Mouse (Mus musculus) cerebellum, adult 11-12 months (tissue): ENCODE data around the gene 9830107B12Rik.
A peak's percentile ranks its signal among the peaks of the same experiment; 100 is the strongest.
"Not testable (repeated sequence)": the region's sequence is repeated elsewhere in the genome, so short reads cannot be mapped to it uniquely, and the experiment has no call there.

Source experiments
- DNase-seq: peaks from one replicate; pipeline ENCODE4 v3.0.0; 2022

The 9830107B12Rik gene

DNA sequence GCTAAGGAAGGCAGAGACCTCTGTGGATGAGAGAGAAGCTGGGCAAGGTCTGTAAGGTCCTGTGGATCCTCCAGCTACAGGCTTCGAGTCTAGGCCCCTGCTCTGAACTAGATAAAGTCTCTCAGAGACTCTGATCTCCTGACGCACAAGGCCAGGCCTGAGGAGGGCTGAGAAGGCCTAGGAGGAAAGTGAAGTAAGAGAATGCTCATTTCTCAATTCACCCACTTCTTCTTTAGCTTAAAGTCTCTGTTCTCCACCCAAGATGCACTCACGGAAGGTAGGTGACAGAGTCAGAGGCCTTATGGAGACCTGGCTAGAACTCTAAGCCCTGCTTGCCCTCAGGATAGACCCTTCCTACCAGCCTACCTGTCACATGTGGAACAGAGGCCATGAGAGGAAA, at the start of gene 9830107B12Rik:
Gene 9830107B12Rik (minus strand): TSS at position 149 of the 400 bp plus-strand sequence.
- no peak for DNase-seq

- no peak for DNase-seq
Observed at GRCm38 (mm10) chr17:48192366-48192765, 46.3 kb upstream of the 9830107B12Rik start.

- no peak for DNase-seq
Observed at GRCm38 (mm10) chr17:48185252-48185651, 39.2 kb upstream of the 9830107B12Rik start.

GRCm38 (mm10) chr17:48167103-48167502, 21.0 kb upstream of the 9830107B12Rik start, which contains the start of gene A530064D06Rik:
TSS of gene A530064D06Rik (minus strand) at chr17:48167275.
- not testable (repeated sequence) for DNase-seq

DNA sequence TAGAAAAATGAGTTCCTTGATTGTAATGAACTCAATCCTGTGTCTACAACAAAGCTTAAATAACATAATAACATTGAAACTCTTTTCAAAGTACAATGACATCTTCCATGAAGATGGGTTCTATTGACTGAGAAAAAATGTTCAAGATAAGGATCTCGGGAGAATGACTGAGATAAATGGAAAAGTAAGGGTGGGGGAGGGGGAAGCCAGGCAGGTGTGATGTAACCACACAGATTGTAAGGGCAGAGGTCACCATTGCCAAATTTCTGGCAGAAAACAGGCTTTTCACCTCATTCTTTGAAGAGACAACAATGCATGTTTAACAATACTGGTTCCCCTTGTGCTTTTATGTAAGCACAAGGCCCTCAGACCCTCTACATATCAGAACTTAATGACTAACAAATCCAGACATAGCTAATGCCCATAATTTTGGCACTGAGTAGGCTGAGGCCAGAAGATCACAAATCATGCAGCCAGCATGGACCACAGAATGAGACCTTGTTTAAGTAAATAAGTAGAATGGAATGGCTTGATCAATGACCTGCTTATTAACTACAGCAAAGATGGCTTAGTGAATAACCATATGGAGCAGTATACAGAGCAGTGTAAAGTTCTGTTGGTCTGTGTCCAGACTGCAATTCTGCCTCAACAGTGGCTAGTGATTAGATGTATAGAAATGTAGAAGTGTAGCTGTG, 11.5 kb upstream of the 9830107B12Rik start:
- no peak for DNase-seq

DNA sequence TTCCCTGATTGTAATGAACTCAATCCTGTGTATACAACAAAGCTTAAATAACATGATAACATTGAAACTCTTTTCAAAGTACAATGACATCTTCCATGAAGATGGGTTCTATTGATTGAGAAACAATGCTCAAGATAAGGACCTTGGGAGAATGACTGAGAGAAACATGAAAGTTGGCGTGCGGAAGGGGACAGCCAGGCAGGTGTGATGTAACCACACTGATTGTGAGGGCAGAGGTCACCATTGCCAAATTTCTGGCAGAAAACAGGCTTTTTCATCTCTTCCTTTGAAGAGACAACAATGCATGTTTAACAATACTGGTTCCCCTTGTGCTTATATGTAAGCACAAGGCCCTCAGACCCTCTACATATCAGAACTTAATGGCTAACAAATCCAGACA, 13.3 kb downstream of the 9830107B12Rik start:
- DNase-seq = no peak

GRCm38 (mm10) chr17:48120456-48120855, 25.6 kb downstream of the 9830107B12Rik start:
- no peak for DNase-seq

- peak; percentile 12 for DNase-seq
Observed at GRCm38 (mm10) chr17:48119656-48120055, 26.4 kb downstream of the 9830107B12Rik start.

GRCm38 (mm10) chr17:48118570-48118969, 27.5 kb downstream of the 9830107B12Rik start:
- DNase-seq = no peak

DNA sequence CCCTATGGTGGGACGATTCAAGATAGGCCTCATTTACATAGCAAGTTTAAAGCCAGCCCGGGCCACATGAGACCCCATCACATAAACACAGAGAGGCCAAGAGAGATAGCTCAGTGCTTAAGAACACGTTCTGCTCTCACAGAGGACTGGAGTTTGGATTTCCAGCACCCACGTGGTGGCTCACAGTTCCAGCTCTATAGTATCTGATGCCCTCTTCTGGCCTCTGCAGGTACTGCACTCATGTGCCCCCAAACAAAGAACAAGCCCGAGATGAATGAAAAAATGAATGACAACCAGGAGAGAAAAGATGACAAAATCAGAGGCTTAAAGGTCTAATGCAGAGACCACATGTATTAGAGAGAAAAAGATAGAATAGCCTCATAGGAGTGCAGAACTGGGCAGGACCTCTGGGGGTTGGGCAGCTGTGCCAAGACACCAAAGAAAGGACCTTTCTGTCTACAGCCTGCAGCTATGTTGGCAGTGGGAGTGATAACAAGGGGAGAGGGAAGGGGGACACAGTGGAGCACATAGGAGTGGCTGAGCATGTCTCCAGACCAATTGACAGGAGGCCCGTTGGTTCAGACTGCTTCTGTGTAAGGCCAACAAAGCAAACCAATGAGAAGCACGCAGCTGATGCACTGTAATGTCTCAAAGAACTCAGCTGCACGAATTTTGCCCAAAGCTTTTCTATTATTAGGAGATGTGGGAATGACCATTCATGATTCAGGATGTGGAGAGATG, 35.4 kb downstream of the 9830107B12Rik start:
- no peak for DNase-seq

DNA sequence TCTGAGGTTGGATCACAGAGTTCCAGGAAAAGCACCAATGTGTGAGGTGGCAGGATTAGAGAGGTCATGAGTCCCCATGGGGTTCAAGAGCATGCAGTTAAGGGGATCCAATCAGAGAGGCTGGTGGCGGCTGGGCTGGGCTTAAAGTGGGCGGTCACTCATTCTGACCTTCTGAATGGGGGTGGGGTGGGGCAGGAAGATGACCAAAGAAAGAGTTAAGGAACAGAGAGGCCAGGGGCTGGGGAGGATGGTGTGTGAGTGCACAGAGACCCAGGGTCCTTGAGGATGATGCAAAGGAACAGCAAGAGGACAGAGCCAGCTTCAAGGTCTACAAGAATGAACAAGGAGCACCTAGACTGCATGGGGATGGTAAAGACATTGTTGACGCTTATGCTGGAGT, 37.5 kb downstream of the 9830107B12Rik start:
- DNase-seq = no peak

- no peak for DNase-seq
Observed at GRCm38 (mm10) chr17:48107862-48108261, 38.2 kb downstream of the 9830107B12Rik start.

DNA sequence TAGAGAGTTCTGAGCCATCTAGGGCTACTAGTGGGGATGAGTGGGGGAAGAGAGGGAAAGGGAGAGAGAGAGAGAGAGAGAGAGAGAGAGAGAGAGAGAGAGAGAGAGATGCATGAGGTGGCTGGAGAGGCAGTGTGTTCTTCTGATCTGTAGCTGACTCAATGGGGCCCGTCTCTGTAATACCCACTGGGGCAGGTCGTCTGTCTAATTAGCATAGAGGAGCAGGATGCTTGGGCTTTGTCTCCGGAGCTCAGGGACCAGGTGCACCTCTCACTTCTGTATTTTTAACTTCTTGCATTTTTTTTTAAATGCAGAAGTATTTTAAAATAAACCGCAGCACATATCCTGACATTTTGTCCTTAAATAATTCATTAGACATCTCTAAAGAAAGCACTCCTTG, 38.7 kb downstream of the 9830107B12Rik start:
- DNase-seq = no peak

GRCm38 (mm10) chr17:48100441-48101417, 45.3 kb downstream of the 9830107B12Rik start:
- peak; percentile 54 for DNase-seq

- no peak for DNase-seq
Observed at GRCm38 (mm10) chr17:48099312-48099711, 46.8 kb downstream of the 9830107B12Rik start.

GRCm38 (mm10) chr17:48098528-48098890, 47.6 kb downstream of the 9830107B12Rik start:
- DNase-seq = no peak

GRCm38 (mm10) chr17:48097743-48098527, 48.1 kb downstream of the 9830107B12Rik start:
- DNase-seq = no peak

DNA sequence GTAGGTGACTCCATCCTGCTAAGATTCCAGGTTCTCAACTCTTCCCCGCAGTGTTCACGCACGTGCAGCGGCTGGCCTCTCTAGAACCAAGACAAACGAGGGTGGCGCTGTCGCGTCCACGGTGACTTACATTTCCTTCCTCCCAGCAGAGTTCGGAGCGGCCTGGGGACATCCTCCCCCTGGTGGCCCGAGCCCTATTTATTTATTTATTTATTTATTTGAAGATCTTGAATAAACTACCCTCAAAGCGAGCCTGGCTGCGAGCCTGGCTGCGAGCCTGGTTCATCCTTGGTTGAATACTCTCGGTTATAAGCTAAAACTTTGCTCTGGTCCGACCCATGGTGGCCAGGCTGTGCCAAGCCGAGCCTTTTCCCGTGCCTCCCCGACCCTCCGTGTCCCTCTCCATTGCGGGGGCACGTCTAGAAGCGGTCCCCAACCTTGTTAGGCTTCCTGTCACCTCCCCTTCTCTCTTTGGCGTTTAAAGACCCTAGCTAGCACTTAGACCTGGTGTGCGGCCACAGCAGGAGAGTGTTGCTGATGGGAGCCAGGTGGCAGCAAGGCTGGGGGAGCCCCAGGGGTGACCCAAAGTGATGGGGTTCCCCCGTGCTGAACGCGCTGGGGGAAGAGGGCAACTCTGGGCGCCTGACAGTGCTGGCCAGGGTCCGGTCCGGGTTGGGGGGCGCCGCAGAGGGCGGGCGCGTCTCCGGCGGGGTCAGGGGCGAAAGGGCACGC, 48.9 kb downstream of the 9830107B12Rik start:
- no peak for DNase-seq

DNA sequence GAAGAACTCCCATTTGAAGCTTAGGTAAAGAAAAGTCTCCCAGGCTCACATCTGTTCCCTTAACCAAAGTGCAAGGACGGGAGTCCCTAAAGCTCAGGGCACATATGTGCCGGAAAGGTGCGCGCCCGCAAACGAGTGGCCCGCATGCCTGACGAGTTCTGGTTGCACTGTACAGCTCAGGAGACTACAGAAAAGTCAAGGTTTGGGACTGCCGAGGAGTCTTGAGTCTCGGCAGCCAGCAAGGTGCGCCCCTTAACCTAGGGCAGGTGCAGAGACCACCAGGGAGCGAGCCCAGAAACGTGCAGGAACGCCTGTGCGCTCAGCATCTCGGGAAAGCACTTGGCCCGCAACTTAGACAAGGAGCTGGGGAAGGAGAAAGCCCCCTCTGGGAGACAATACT, 49.7 kb downstream of the 9830107B12Rik start:
- no peak for DNase-seq

DNA sequence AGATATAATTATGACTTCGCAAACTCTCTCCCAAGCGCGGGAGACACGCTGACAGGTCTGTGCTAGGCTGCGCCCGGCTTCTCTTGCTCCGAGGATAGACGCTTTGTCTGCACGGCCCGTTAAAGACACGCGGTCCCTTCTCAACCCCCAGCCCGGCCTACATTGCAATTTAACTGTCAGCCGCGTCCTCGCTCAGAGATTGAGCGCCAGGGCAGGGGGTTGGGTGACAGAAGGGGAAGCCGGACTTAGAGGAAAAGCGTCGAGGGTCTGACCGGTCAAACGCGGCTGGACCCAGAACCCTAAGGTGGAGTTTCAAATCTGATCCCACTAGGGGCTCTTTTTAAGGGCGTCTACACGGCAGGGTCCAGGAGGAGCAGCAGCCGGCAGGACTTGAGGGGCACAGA, 50.3 kb downstream of the 9830107B12Rik start:
- DNase-seq = no peak
